Mouse (Mus musculus) MEL (cell line): ENCODE data around the gene Pcbp2.

ENCODE experiments used
- BHLHE40 ChIP-seq: IDR thresholded peaks from 2 replicates; pipeline ENCODE4 v1.6.1; 2012; ENCODE audit warnings: low read depth, mild to moderate bottlenecking, inconsistent platforms, low read length, improper control_type of control experiment, borderline replicate concordance
- EP300 ChIP-seq, 2 experiments: IDR thresholded peaks; 2 replicates each; pipeline ENCODE4 v1.6.1; 2011; ENCODE audit warnings: improper control_type of control experiment in 2 of 2, low read length in 2 of 2, low read depth in 1 of 2, mild to moderate bottlenecking in 1 of 2
- MXI1 ChIP-seq: IDR thresholded peaks from 2 replicates; pipeline ENCODE4 v1.6.1; 2011; ENCODE audit warnings: mild to moderate bottlenecking, low read depth, low read length, improper control_type of control experiment
- POLR2A ChIP-seq, 2 experiments: IDR thresholded peaks; 2 replicates each; pipeline ENCODE4 v1.6.1; 2011 to 2012; ENCODE audit warnings: low read length in 2 of 2, mild to moderate bottlenecking in 2 of 2, control low read depth in 1 of 2, improper control_type of control experiment in 1 of 2, low read depth in 1 of 2, moderate library complexity in 1 of 2; ENCODE audit not compliant: control insufficient read depth in 1 of 2, insufficient read depth in 1 of 2, poor library complexity in 1 of 2
- ZC3H11A ChIP-seq: IDR thresholded peaks from 2 replicates; pipeline ENCODE4 v1.6.1; 2012; ENCODE audit warnings: low read depth, mild to moderate bottlenecking, inconsistent platforms, low read length, improper control_type of control experiment

DNA sequence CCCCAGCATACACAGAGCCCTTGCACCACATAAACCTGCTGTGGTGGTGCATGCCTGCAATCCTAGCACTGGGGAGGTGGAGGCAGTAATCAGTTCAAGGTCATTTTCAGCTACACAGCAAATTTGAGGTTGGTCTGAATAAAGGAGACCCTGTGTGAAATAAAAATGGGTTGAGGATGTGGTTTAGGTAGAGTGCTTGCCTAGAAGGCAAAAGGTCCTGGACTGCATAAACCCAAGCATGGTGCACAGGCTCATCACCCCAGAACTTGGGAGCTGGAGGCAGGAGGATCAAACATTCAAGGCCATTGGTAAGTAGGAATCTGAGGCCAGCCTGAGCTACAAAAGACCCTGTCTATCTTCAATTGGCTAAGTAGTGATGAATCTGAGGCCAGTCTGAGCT is 37.2 kb downstream of the Pcbp2 start:
- TF ChIP-seq EP300 (IDR thresholded peaks at IDR 0.05; ENCODE audit: low read depth in 1 of 2, low read length in 2 of 2) (no peak), MXI1 (no peak), POLR2A (IDR thresholded peaks at IDR 0.05; ENCODE audit: control insufficient read depth in 1 of 2, insufficient read depth in 1 of 2, low read depth in 1 of 2, low read length in 2 of 2, poor library complexity in 1 of 2) (no peak; a peak in 1 of 4 replicates), BHLHE40 (no peak), ZC3H11A (no peak)
